Mouse (Mus musculus) MEL (cell line): ENCODE results near the gene Lrch3. TPM values are rescaled to one million over a fixed set of nuclear protein-coding genes. Genes with fewer than 3 reads are reported as not detected.

Experiments used
- DNase-seq: peaks from one replicate; pipeline ENCODE4 v3.0.0; 2011; ENCODE audit warnings: low read depth, low spot score
- H3K27ac ChIP-seq: 2 replicates; pipeline ENCODE4 v1.5.1; 2012; ENCODE audit warnings: low read depth, mild to moderate bottlenecking, control low read depth, low read length, moderate library complexity; ENCODE audit not compliant: control insufficient read depth
- H3K27me3 ChIP-seq, 2 experiments: fragments of 150-350 bp in 1 of 2; sonication (generic) in 1 of 2; 2 replicates each; pipeline ENCODE4 v1.6.1; 2012; ENCODE audit warnings: low read length in 2 of 2, mild to moderate bottlenecking in 2 of 2, improper control_type of control experiment in 1 of 2, moderate library complexity in 1 of 2; ENCODE audit not compliant: insufficient read depth in 2 of 2, control insufficient read depth in 1 of 2
- H3K36me3 ChIP-seq, 2 experiments: 2 replicates each; pipeline ENCODE4 v1.6.1; 2012 to 2014; ENCODE audit warnings: low read length in 2 of 2, improper control_type of control experiment in 1 of 2, inconsistent platforms in 1 of 2, mild to moderate bottlenecking in 1 of 2; ENCODE audit not compliant: insufficient read depth in 2 of 2, control insufficient read depth in 1 of 2
- H3K4me1 ChIP-seq, 2 experiments: fragments of 150-350 bp in 1 of 2; sonication (generic) in 1 of 2; 2 replicates each; pipeline ENCODE4 v1.6.1; 2012; ENCODE audit warnings: low read length in 2 of 2, improper control_type of control experiment in 1 of 2, mild to moderate bottlenecking in 1 of 2; ENCODE audit not compliant: insufficient read depth in 2 of 2, control insufficient read depth in 1 of 2
- H3K4me3 ChIP-seq, 2 experiments: fragments of 150-350 bp in 1 of 2; sonication (generic) in 1 of 2; 2 replicates each; pipeline ENCODE4 v1.5.1; 2012; ENCODE audit warnings: low read depth in 2 of 2, low read length in 2 of 2, mild to moderate bottlenecking in 2 of 2, moderate library complexity in 2 of 2, control low read depth in 1 of 2, improper control_type of control experiment in 1 of 2; ENCODE audit not compliant: control insufficient read depth in 1 of 2, insufficient read depth in 1 of 2
- H3K79me2 ChIP-seq: 2 replicates; pipeline ENCODE4 v1.6.1; 2012; ENCODE audit warnings: mild to moderate bottlenecking, low read length, moderate library complexity; ENCODE audit not compliant: control insufficient read depth, poor library complexity, insufficient read depth
- H3K9ac ChIP-seq: 2 replicates; pipeline ENCODE4 v1.6.1; 2012; ENCODE audit warnings: low read depth, mild to moderate bottlenecking, control low read depth, low read length, moderate library complexity; ENCODE audit not compliant: control insufficient read depth, poor library complexity, severe bottlenecking
- H3K9me3 ChIP-seq: fragments of 150-350 bp; sonication (generic); replicated peaks from 2 replicates; pipeline ENCODE4 v1.6.1; 2012; ENCODE audit warnings: mild to moderate bottlenecking, low read length, improper control_type of control experiment, moderate library complexity; ENCODE audit not compliant: insufficient read depth
- E2F4 ChIP-seq: IDR thresholded peaks from 2 replicates; pipeline ENCODE4 v1.6.1; 2011; ENCODE audit warnings: low read depth, low read length, improper control_type of control experiment, borderline replicate concordance
- ELF1 ChIP-seq: IDR thresholded peaks from 2 replicates; pipeline ENCODE4 v1.6.1; 2014; ENCODE audit warnings: low read depth, mild to moderate bottlenecking, inconsistent platforms, low read length, improper control_type of control experiment, moderate library complexity
- EP300 ChIP-seq, 2 experiments: IDR thresholded peaks; 2 replicates each; pipeline ENCODE4 v1.6.1; 2011; ENCODE audit warnings: improper control_type of control experiment in 2 of 2, low read length in 2 of 2, low read depth in 1 of 2, mild to moderate bottlenecking in 1 of 2
- ETS1 ChIP-seq: IDR thresholded peaks from 2 replicates; pipeline ENCODE4 v1.6.1; 2012; ENCODE audit warnings: low read depth, mild to moderate bottlenecking, inconsistent platforms, low read length, improper control_type of control experiment, moderate library complexity
- GABPA ChIP-seq: IDR thresholded peaks from 2 replicates; pipeline ENCODE4 v1.6.1; 2012; ENCODE audit warnings: low read depth, mild to moderate bottlenecking, inconsistent platforms, low read length, improper control_type of control experiment, moderate library complexity
- GATA1 ChIP-seq: IDR thresholded peaks from 2 replicates; pipeline ENCODE4 v1.6.1; 2011; ENCODE audit warnings: low read depth, low read length, improper control_type of control experiment
- JUND ChIP-seq: IDR thresholded peaks from 2 replicates; pipeline ENCODE4 v1.6.1; 2011; ENCODE audit warnings: low read depth, mild to moderate bottlenecking, improper control_type of control experiment, low read length
- MAZ ChIP-seq: IDR thresholded peaks from 2 replicates; pipeline ENCODE4 v1.6.1; 2012; ENCODE audit warnings: low read depth, mild to moderate bottlenecking, inconsistent platforms, low read length, improper control_type of control experiment
- MEF2A ChIP-seq: IDR thresholded peaks from 2 replicates; pipeline ENCODE4 v1.6.1; 2014; ENCODE audit warnings: low read depth, mild to moderate bottlenecking, inconsistent platforms, low read length, improper control_type of control experiment; ENCODE audit not compliant: poor library complexity, insufficient replicate concordance, severe bottlenecking; ENCODE audit errors: extremely low read depth
- MYC ChIP-seq: IDR thresholded peaks from 2 replicates; pipeline ENCODE4 v1.6.1; 2011; ENCODE audit warnings: low read depth, mild to moderate bottlenecking, low read length, improper control_type of control experiment, moderate library complexity
- NRF1 ChIP-seq: IDR thresholded peaks from 2 replicates; pipeline ENCODE4 v1.6.1; 2014; ENCODE audit warnings: low read depth, mild to moderate bottlenecking, inconsistent platforms, low read length, improper control_type of control experiment, moderate library complexity; ENCODE audit not compliant: poor library complexity, insufficient read depth, severe bottlenecking
- RAD21 ChIP-seq: IDR thresholded peaks from 2 replicates; pipeline ENCODE4 v1.6.1; 2011; ENCODE audit warnings: mild to moderate bottlenecking, low read depth, low read length, improper control_type of control experiment
- RCOR1 ChIP-seq: IDR thresholded peaks from 2 replicates; pipeline ENCODE4 v1.6.1; 2012; ENCODE audit warnings: low read depth, mild to moderate bottlenecking, inconsistent platforms, low read length, improper control_type of control experiment
- SIN3A ChIP-seq: IDR thresholded peaks from 2 replicates; pipeline ENCODE4 v1.6.1; 2012; ENCODE audit warnings: low read length, improper control_type of control experiment, inconsistent platforms
- TAL1 ChIP-seq: IDR thresholded peaks from 2 replicates; pipeline ENCODE4 v1.6.1; 2012; ENCODE audit warnings: mild to moderate bottlenecking, inconsistent platforms, low read length, moderate library complexity, mixed read lengths
- TCF12 ChIP-seq: IDR thresholded peaks from 2 replicates; pipeline ENCODE4 v1.6.1; 2014; ENCODE audit warnings: low read depth, mild to moderate bottlenecking, inconsistent platforms, low read length, improper control_type of control experiment, moderate library complexity
- UBTF ChIP-seq: IDR thresholded peaks from 2 replicates; pipeline ENCODE4 v1.6.1; 2012; ENCODE audit warnings: low read depth, mild to moderate bottlenecking, inconsistent platforms, low read length, improper control_type of control experiment, moderate library complexity, borderline replicate concordance; ENCODE audit not compliant: insufficient read depth
- USF2 ChIP-seq, 2 experiments: IDR thresholded peaks; 2 replicates each; pipeline ENCODE4 v1.6.1; 2011 to 2012; ENCODE audit warnings: improper control_type of control experiment in 2 of 2, low read length in 2 of 2, borderline replicate concordance in 1 of 2, inconsistent platforms in 1 of 2, low read depth in 1 of 2, mild to moderate bottlenecking in 1 of 2; ENCODE audit not compliant: insufficient read depth in 1 of 2
- ZC3H11A ChIP-seq: IDR thresholded peaks from 2 replicates; pipeline ENCODE4 v1.6.1; 2012; ENCODE audit warnings: low read depth, mild to moderate bottlenecking, inconsistent platforms, low read length, improper control_type of control experiment
- ZMIZ1 ChIP-seq: IDR thresholded peaks from 2 replicates; pipeline ENCODE4 v1.6.1; 2012; ENCODE audit warnings: low read depth, mild to moderate bottlenecking, inconsistent platforms, low read length, improper control_type of control experiment, moderate library complexity
- ZNF384 ChIP-seq: IDR thresholded peaks from 2 replicates; pipeline ENCODE4 v1.6.1; 2012; ENCODE audit warnings: low read depth, mild to moderate bottlenecking, inconsistent platforms, low read length, improper control_type of control experiment
- polyA plus RNA-seq, 2 experiments: library from polyadenylated mRNA; stranded (reverse) in 1 of 2; unstranded in 1 of 2; fragments of >175 nt in 1 of 2; fragments of >200 nt in 1 of 2; gene quantifications; 2 replicates each; pipeline versions ENCODE4 v1.2.1 to v1.2.4; 2012; ENCODE audit warnings: low replicate concordance in 2 of 2, low read depth in 1 of 2; ENCODE audit not compliant: insufficient read length in 2 of 2, insufficient read depth in 1 of 2, missing spikeins in 1 of 2
- total RNA-seq: library from RNA; depleted of rRNA; stranded (reverse); fragments of 300-350 nt; gene quantifications from 2 replicates; pipeline ENCODE4 v1.2.3, GENCODE M21; 2012

The Lrch3 gene
- total and polyA plus RNA-seq, 3 experiments = 8.6 to 17.0 TPM; not detected in 1

GRCm38 (mm10) chr16:32992158-32992557 lies 78.3 kb downstream of the Lrch3 start:
- no peak for DNase-seq
- TF ChIP-seq NRF1 (no peak), MAZ (no peak), ZC3H11A (no peak), E2F4 (no peak), TCF12 (no peak), MEF2A (no peak), GABPA (no peak)
- H3K4me1 ChIP-seq = no peaks in the 10 kb centered on the region
- H3K27me3 ChIP-seq = no peaks in the 10 kb centered on the region
- no peak overlapping the region for H3K9ac ChIP-seq
- no peaks in the 10 kb centered on the region for H3K79me2 ChIP-seq
- H3K9me3 ChIP-seq = no peaks in the 10 kb centered on the region
- H3K27ac ChIP-seq = no peak overlapping the region
- H3K36me3 ChIP-seq = peaks cover 0 to 12% of the 10 kb centered on the region in 2 experiments; a peak in 2 of 4 replicates
- no peak overlapping the region for H3K4me3 ChIP-seq

GRCm38 (mm10) chr16:33005216-33005615 lies 91.3 kb downstream of the Lrch3 start:
- H3K27ac ChIP-seq = no peak overlapping the region
- H3K79me2 ChIP-seq = no peaks in the 10 kb centered on the region
- H3K4me3 ChIP-seq = no peak overlapping the region
- peaks cover 0 to 15% of the 10 kb centered on the region in 2 experiments; a peak in 2 of 4 replicates for H3K36me3 ChIP-seq
- H3K9me3 ChIP-seq = no peaks in the 10 kb centered on the region
- H3K9ac ChIP-seq = no peak overlapping the region
- no peaks in the 10 kb centered on the region for H3K27me3 ChIP-seq
- peak; percentile 46 for DNase-seq
- TF ChIP-seq EP300 (IDR thresholded peaks at IDR 0.05; ENCODE audit: low read depth in 1 of 2, low read length in 2 of 2) (peak in 1 of 2 experiments; percentile 41; a peak in 2 of 4 replicates), ETS1 (0 out of 2 replicates have a peak, but pooled peaks have one; percentile 14), TCF12 (peak; percentile 32; the same call in 1 of the 2 replicates), MAZ (no peak), ZNF384 (peak; percentile 81), USF2 (IDR thresholded peaks at IDR 0.05; ENCODE audit: borderline replicate concordance in 1 of 2, insufficient read depth in 1 of 2, low read depth in 1 of 2, low read length in 2 of 2) (no peak), GATA1 (peak; percentile 32; the same call in 1 of the 2 replicates), RCOR1 (peak; percentile 85)
- H3K4me1 ChIP-seq = no peaks in the 10 kb centered on the region

DNA sequence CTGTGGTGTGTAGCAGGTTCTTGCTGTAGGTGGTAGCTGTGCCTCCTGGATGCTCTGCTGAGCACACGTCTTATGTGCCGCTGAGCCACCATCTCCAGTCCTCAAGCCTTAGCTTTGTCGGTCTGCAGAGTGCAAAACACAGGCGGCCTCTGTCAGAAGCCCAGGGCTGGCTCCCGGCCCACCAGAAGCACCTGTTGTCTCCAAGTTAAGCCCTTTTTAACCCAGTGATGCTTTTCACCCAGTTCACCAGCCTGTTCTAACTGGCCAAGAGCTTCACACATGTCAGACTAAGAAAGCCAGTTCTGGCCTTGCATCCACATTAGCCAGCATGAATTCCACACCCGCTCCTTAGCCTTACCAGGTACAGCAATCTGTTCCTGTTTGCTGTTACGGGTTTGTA lies 93.0 kb downstream of the Lrch3 start:
- no peaks in the 10 kb centered on the region for H3K27me3 ChIP-seq
- no peak for DNase-seq
- TF ChIP-seq UBTF (no peak), ZMIZ1 (no peak), ZNF384 (no peak), ELF1 (no peak), JUND (no peak), TCF12 (no peak), MEF2A (no peak), NRF1 (no peak), RAD21 (no peak), SIN3A (no peak), MAZ (no peak), MYC (no peak), TAL1 (no peak)
- TF ChIP-seq, all 39 proteins: peak for 0
- no peak overlapping the region for H3K9ac ChIP-seq
- H3K9me3 ChIP-seq = no peaks in the 10 kb centered on the region
- H3K4me1 ChIP-seq = no peaks in the 10 kb centered on the region
- H3K36me3 ChIP-seq = peaks cover 0 to 14% of the 10 kb centered on the region in 2 experiments; a peak in 2 of 4 replicates
- no peak overlapping the region for H3K4me3 ChIP-seq
- no peak overlapping the region for H3K27ac ChIP-seq
- no peaks in the 10 kb centered on the region for H3K79me2 ChIP-seq
